Mouse (Mus musculus) activated CD4-positive, CD25-positive, alpha-beta regulatory T cell, adult 4 months (primary cell): ENCODE results near the gene Rpl35a. TPM values are rescaled to one million over a fixed set of nuclear protein-coding genes. Genes with fewer than 3 reads are reported as not detected.
"Not testable (repeated sequence)": the region's sequence is repeated elsewhere in the genome, so short reads cannot be mapped to it uniquely, and the experiment has no call there.

Source experiments
- ATAC-seq: one replicate; pipeline ENCODE4 v1.8.0; 2017
- polyA plus RNA-seq, 2 experiments: library from polyadenylated mRNA; unstranded; fragments of 100-300 nt; shearing (Covaris generic); gene quantifications; one replicate each; pipeline ENCODE4 v1.2.1; 2017

The Rpl35a gene
- polyA plus RNA-seq: 1,000 to 10,000 TPM; 1,435 to 1,661 TPM

DNA sequence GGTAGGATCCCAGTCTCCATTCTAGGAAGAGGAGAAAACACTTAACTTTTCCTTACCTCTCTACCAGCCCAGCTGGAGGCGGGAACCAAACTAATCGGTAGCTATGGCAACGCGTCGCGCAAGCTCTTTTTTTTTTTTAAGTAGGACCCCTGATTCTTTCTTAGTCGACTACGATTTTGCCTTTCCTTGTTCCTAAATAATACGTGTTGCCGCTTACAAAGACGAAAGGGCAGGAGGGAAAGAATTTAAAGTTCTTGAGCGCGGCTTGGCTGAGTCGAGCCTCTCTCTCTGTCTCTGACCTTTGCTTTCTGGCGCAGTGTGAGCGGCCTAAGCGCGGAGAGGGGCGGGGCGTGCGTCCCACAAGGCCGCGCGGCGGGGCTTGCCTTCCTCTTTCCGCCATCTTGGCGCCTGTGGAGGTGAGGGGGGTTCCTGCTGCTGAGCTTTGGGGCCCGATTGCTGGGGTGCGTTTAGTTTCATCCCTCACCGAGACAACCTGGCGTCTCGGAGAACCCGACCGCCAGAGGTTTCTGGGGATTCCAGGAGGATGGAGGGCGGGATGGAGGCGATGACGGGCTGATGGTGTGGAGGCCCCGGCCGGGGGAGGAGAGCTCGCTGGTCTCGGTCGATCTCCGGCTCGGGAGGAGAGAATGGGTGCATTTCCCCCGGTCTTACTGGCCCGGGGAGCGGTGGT is at the start of gene Rpl35a, which contains the start of gene Iqcg:
Rpl35a (plus strand) TSS at position 359 of the 691 bp plus-strand sequence.
Iqcg (minus strand) TSS at position 124 of the 691 bp plus-strand sequence.
- peak; percentile 84 for ATAC-seq

GRCm38 (mm10) chr16:33006888-33007287 is 49.4 kb upstream of the Rpl35a start:
- no peak for ATAC-seq

DNA sequence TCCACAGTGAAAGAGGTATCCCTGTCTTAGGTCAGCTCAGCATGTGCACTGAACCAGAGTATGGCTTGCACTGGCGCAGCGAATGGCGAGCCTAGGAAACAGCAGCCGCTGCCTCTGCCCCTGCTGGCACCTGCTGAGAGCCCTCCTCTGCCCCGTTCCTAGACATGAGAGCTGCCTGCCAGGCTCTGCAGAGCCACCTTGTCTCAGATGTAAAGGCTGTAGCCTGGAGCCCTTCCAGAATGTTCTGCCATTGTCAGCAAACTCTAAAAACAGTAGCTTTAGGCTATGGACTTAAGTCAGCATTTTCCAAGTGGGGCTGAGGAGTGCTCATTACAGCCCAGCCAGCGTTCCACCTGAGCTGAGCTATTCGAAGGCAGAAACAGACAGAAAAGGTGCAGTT is 48.8 kb upstream of the Rpl35a start:
- ATAC-seq: no peak

- no peak for ATAC-seq
Measured at GRCm38 (mm10) chr16:33010166-33010565, 46.1 kb upstream of the Rpl35a start.

- no peak for ATAC-seq
Measured at GRCm38 (mm10) chr16:33013801-33014200, 42.5 kb upstream of the Rpl35a start.

DNA sequence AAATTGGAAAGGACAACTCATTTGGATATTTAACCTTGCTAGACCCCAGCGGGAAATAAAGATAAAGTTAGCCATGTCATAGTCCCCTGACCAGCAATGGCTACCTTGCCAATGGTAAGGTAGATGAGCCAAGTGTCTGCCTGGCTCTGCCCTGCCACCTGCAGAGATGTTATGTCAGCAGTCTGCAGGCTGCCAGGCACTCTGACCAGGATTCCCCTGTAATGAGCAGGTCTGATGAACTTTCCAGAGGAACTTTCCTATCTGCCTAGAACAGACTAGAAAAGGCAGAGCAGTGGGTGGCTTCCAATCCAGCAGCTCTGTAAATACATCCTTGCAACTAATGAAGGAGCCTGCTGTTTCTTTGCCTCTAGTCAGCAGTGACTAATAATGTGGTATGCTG is 41.3 kb upstream of the Rpl35a start:
- ATAC-seq: no peak

DNA sequence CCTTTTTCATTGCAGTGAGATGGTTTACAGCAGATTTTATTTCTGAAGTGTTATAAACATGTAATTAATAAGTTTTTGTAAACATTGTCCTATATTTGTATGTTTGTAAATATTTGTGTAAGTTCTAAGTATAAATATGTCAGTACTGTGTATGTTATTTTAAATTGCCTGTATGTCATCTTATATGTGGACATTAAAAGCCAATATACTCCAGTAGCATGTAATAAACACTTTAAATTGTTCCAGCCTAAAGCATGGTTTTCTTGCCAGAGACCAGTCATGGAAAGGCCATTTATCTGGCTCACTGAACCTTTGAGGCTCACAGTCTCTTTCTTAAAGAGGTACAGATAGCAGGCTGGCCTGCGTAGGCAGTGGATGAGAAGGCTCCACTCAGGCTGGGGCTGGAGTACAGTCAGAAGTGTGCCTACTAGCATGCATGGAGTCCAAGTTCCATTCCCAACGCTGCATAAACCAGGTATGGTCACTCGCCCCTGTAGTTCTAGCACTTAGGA is 40.8 kb upstream of the Rpl35a start:
- no peak for ATAC-seq

GRCm38 (mm10) chr16:33015986-33016385 is 40.3 kb upstream of the Rpl35a start:
- ATAC-seq: no peak

DNA sequence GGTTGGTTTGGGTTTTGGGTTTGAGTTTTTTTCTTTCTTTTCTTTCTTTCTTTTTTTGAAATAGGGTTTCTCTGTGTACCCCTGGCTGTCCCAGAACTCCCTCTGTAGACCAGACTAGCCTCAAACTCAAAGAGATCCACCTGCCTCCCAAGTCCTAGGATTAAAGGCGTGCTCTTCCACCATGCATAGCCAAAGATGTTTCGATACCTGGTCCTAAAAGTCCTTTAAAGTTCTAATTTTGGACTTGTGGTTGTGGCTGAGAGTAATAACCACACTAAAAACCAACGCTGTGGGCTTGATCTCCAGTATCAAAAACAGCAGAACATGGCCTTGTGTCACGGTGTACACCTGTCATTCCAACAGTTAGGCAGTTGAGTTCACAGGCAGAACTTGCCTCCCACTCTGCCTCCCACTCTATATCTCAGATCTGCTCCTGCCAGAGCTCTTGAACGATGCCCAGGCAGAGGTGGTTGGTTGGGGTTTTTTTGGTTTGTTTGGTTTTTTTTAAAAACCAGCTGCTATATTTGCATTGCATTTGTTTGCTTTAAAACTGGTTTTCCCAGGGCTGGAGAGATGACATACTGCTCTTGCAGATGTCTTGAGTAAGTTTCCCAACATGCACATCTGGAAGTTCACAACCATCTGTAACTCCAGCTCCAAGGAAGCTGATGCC is 38.4 kb upstream of the Rpl35a start:
- no peak for ATAC-seq

- no peak for ATAC-seq
Measured at GRCm38 (mm10) chr16:33019117-33019770, 37.0 kb upstream of the Rpl35a start.

GRCm38 (mm10) chr16:33021381-33021780 is 34.9 kb upstream of the Rpl35a start:
- ATAC-seq: no peak

DNA sequence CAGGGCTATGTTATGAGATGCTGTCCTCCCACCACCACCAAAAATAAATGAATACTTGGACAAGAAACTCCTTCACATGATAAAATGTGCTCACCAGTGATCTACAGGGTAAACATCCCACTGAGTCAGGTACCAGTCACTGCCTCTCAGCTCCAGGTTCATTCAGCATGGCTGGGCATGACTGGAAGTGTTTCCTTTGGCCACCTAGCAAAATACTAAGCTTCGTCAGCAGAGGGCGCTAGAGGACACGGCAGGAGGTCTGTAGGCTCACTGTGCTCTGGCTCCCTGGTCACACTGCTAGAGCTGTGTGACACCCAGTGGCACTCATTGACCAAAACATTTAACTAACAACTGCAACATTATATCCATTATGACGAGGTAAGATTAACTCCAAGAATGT is 32.5 kb upstream of the Rpl35a start:
- peak; percentile 49 for ATAC-seq

- ATAC-seq: no peak
Measured at GRCm38 (mm10) chr16:33024456-33025104, 31.7 kb upstream of the Rpl35a start.

- no peak for ATAC-seq
Measured at GRCm38 (mm10) chr16:33026357-33026756, 29.9 kb upstream of the Rpl35a start.

DNA sequence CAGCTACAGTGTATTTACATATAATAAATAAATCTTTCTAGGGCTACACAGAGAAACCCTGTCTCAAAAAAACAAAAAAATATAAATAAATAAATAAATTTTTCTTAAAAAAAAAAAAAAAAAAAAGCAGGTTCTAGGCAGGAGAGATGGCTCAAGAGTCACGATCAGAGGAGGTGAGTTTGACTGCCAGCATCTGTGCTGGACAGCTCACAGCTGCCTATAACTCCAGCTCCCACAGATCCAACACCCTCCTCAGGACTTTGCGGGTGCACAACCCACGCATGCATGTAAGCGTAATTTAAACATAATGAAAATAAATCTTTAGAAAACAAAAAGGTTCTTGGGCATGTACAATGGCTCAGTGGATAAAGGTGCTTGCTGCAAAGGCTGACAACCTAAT is 20.2 kb upstream of the Rpl35a start:
- no peak for ATAC-seq

DNA sequence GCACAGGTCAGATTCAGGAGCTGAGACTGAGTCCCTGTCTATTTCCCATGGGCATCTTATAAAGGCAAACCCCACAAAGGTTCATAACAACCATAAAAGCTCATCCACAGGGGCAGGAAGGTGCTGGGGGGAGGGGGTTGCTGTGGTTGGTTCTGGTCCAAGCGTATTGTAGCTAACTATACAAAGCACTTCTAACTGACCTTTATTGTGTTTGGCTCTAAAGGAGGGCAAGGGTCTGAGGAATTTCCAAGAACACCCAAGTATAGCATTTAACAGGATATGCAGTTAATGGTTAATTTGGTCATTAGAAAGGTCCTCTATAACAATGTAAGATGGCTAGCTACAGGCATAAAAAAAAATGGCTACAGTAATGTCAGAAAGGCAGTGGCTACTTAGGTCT is 13.6 kb upstream of the Rpl35a start:
- ATAC-seq: no peak

- peak; percentile 75 for ATAC-seq
Measured at GRCm38 (mm10) chr16:33043268-33043667, 13.0 kb upstream of the Rpl35a start.

DNA sequence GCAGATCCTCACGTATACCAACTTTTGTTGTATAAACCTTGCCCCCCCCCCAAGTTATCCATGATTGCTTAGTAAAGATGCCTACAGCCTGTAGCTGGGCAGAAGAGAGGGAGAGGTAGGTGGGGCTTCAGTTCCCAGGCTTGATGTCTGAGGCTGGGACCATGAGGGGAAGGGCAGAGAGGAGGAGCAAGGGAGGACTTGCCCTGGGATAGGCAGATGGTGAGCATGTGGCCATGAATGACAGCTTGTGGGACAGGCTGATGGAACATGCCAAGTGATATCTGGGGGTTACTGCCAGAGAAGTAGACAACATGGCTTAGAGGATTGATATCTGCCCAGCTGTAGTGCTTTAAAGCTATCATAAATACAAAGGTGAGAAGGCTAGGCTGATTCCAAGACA is 8.2 kb upstream of the Rpl35a start:
- no peak for ATAC-seq

DNA sequence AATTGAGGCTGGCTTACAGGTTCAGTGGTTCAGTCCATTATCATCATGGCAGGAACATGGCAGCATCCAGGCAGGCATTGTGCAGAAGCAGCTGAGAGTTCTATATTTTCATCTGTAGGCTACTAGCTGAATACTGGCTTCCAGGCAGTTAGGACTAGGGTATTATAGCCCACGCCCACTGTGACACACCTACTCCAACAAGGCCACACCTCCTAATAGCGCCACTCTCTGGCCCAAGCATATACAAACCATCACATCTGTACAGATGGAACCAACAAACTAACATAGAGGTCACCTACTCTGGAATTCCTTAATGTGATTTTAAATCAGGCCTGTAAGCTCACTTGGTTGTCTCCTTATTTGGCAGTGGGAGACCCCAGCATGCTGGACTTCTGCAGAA is 7.6 kb upstream of the Rpl35a start:
- no peak for ATAC-seq

DNA sequence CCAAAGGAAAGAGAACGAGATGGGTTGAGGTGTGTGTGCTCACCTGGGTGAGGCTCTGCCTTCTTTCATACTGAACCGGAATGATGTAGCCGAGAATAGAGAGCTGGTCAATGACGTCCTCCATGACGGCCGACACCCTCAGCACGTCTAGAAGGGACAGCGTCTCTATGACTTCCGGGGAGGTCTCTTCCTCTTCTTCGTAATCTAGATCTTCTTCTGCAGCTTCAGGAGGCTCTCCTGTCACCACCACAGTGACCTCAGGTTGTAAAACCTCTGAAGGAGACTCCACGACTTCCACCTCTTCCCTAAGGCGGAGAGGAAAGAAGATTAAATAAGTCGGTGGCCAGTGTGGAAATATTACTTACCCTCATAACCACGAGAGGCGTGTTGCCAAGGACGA is 6.4 kb upstream of the Rpl35a start:
- no peak for ATAC-seq

DNA sequence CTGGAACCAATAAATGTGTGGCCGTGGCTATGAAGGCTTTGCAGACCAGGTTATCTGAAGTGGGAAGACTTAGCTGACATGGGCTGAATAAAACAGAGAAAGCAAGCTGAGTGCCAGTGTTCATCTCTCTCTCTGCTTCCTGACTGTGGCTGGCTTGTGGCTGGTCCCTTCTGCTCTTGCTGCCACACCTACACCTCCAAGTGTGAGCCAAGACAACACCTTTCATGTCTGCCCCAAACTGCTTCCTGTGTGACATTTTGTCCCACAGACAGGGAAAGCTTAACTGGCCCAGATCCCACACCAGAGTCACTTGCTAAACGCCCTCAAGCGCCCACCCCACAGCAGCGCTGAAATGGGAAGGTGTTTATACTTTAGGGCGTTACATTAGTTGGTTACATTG is 3.1 kb upstream of the Rpl35a start:
- ATAC-seq: no peak

GRCm38 (mm10) chr16:33054927-33055326 is 1.3 kb upstream of the Rpl35a start:
- not testable (repeated sequence) for ATAC-seq

DNA sequence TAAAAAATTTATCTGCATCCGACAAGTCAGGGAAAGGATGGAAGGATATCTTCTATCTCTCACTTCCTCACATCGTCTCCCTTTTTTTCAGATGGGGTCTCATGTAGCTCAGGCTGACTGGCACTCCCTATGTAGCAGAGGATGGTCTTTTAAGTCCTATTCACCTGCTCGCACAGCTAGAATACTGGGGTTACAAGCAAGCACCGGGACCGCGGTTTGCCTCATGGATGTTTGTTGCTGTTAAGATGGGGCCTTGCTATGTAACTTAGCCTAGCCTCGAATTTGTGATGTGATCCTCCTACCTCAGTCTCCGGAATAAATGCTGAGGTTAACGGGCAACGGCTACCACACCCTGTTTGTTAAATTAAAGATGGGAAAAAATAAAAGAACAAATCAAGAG is 598 bp upstream of the Rpl35a start:
- ATAC-seq: no peak
